Mouse (Mus musculus): ENCODE results near the gene Cers5.

GRCm38 (mm10) chr15:99772277-99772880 lies 306 bp downstream of the Cers5 start:
- TF ChIP-seq CTCF (IDR thresholded peaks at IDR 0.05; ENCODE audit: extremely low read depth, insufficient read depth, low read length) (no peak), POLR2A (IDR thresholded peaks at IDR 0.05; ENCODE audit: extremely low read depth, insufficient read depth, low read length) (peak; percentile 87)
